Mouse (Mus musculus) layer of hippocampus, adult 9-11 months (tissue): ENCODE data around the gene Cfap43.

ENCODE experiments used
- DNase-seq: peaks from one replicate; pipeline ENCODE4 v3.0.0; 2022

Cfap43 gene

GRCm38 (mm10) chr19:47919126-47919965 is at the start of gene Cfap43, which contains the start of gene Itprip:
Gene Cfap43, minus strand, starts transcription at chr19:47919287.
Gene Itprip, minus strand, starts transcription at chr19:47919299.
- DNase-seq, result peak; percentile 72

GRCm38 (mm10) chr19:47958181-47958580 is 39.1 kb upstream of the Cfap43 start:
- no peak for DNase-seq

- no peak for DNase-seq
Observed at GRCm38 (mm10) chr19:47953169-47953568, 34.1 kb upstream of the Cfap43 start.

GRCm38 (mm10) chr19:47950946-47951345 is 31.9 kb upstream of the Cfap43 start:
- DNase-seq, result no peak

GRCm38 (mm10) chr19:47946821-47947465 is 27.9 kb upstream of the Cfap43 start:
- no peak for DNase-seq

GRCm38 (mm10) chr19:47939361-47939760 is 20.3 kb upstream of the Cfap43 start:
- peak; percentile 52 for DNase-seq

- DNase-seq, result no peak
Observed at GRCm38 (mm10) chr19:47937443-47938406, 18.6 kb upstream of the Cfap43 start, which contains the start of gene Cfap58. Gene Cfap58, plus strand, starts transcription at chr19:47937675.

GRCm38 (mm10) chr19:47936938-47937337 is 17.9 kb upstream of the Cfap43 start:
- DNase-seq, result no peak

- no peak for DNase-seq
Observed at GRCm38 (mm10) chr19:47936490-47936889, 17.4 kb upstream of the Cfap43 start.

- DNase-seq, result no peak
Observed at GRCm38 (mm10) chr19:47935530-47935929, 16.4 kb upstream of the Cfap43 start.

- DNase-seq, result no peak
Observed at GRCm38 (mm10) chr19:47934636-47935238, 15.7 kb upstream of the Cfap43 start.

GRCm38 (mm10) chr19:47934146-47934545 is 15.1 kb upstream of the Cfap43 start:
- no peak for DNase-seq

GRCm38 (mm10) chr19:47931982-47932638 is 13.0 kb upstream of the Cfap43 start:
- peak; percentile 23 for DNase-seq

- DNase-seq, result no peak
Observed at GRCm38 (mm10) chr19:47929043-47929442, 10.0 kb upstream of the Cfap43 start.

- DNase-seq, result no peak
Observed at GRCm38 (mm10) chr19:47927032-47927431, 7.9 kb upstream of the Cfap43 start.

- DNase-seq, result no peak
Observed at GRCm38 (mm10) chr19:47925819-47926218, 6.7 kb upstream of the Cfap43 start.

GRCm38 (mm10) chr19:47919966-47920375 is 884 bp upstream of the Cfap43 start:
- DNase-seq, result no peak

- no peak for DNase-seq
Observed at GRCm38 (mm10) chr19:47918455-47919101, 509 bp downstream of the Cfap43 start.

- no peak for DNase-seq
Observed at GRCm38 (mm10) chr19:47918016-47918415, 1.1 kb downstream of the Cfap43 start.

- no peak for DNase-seq
Observed at GRCm38 (mm10) chr19:47917396-47917795, 1.7 kb downstream of the Cfap43 start.

- DNase-seq, result no peak
Observed at GRCm38 (mm10) chr19:47915251-47915650, 3.8 kb downstream of the Cfap43 start.
